Mouse (Mus musculus) CD4-positive helper T cell, adult 2 months (primary cell): ENCODE data around the gene Gm128.
A peak's percentile ranks its signal among the peaks of the same experiment; 100 is the strongest.
"Not testable (repeated sequence)": the region's sequence is repeated elsewhere in the genome, so short reads cannot be mapped to it uniquely, and the experiment has no call there.

ENCODE experiments used
- DNase-seq: peaks from one replicate; pipeline ENCODE4 v3.0.0-alpha.2; 2012; ENCODE audit warnings: low read depth, missing footprints, low spot score

The Gm128 gene

GRCm38 (mm10) chr3:95231298-95232221 is 9.8 kb downstream of the Gm128 start, which contains the start of gene Mllt11:
Gene Mllt11, minus strand, starts transcription at chr3:95232171.
- peak; percentile 74 for DNase-seq

GRCm38 (mm10) chr3:95230495-95231297 is 10.7 kb downstream of the Gm128 start:
- DNase-seq, result peak; percentile 41

GRCm38 (mm10) chr3:95229781-95230494 is 11.5 kb downstream of the Gm128 start:
- peak; percentile 38 for DNase-seq

GRCm38 (mm10) chr3:95228894-95229780 is 12.3 kb downstream of the Gm128 start:
- DNase-seq, result peak; percentile 60

GRCm38 (mm10) chr3:95228148-95228893 is 13.1 kb downstream of the Gm128 start, which contains the start of gene Cdc42se1:
Gene Cdc42se1, plus strand, starts transcription at chr3:95228732.
- peak; percentile 91 for DNase-seq

GRCm38 (mm10) chr3:95227214-95227613 is 14.2 kb downstream of the Gm128 start:
- DNase-seq, result no peak

GRCm38 (mm10) chr3:95224295-95224694 is 17.1 kb downstream of the Gm128 start:
- DNase-seq, result no peak

- peak; percentile 65 for DNase-seq
Observed at GRCm38 (mm10) chr3:95223041-95223440, 18.4 kb downstream of the Gm128 start.

GRCm38 (mm10) chr3:95218466-95219137 is 22.8 kb downstream of the Gm128 start:
- DNase-seq, result peak; percentile 33

GRCm38 (mm10) chr3:95217255-95218134 is 23.9 kb downstream of the Gm128 start, which contains the start of gene Gabpb2:
Gene Gabpb2, minus strand, starts transcription at chr3:95217916.
- peak; percentile 92 for DNase-seq

- no peak for DNase-seq
Observed at GRCm38 (mm10) chr3:95216655-95217254, 24.6 kb downstream of the Gm128 start.

GRCm38 (mm10) chr3:95213609-95213975 is 27.8 kb downstream of the Gm128 start:
- no peak for DNase-seq

- not testable (repeated sequence) for DNase-seq
Observed at GRCm38 (mm10) chr3:95212889-95213608, 28.3 kb downstream of the Gm128 start.

GRCm38 (mm10) chr3:95210585-95210984 is 30.8 kb downstream of the Gm128 start:
- peak; percentile 68 for DNase-seq

- no peak for DNase-seq
Observed at GRCm38 (mm10) chr3:95208286-95208685, 33.1 kb downstream of the Gm128 start.

- no peak for DNase-seq
Observed at GRCm38 (mm10) chr3:95203880-95204279, 37.5 kb downstream of the Gm128 start.

- DNase-seq, result no peak
Observed at GRCm38 (mm10) chr3:95200562-95200961, 40.8 kb downstream of the Gm128 start.
